Mouse (Mus musculus) spleen, adult 2 months (tissue): Measurements from ENCODE around the gene Tbx18. TPM values are rescaled to one million over a fixed set of nuclear protein-coding genes. Genes with fewer than 3 reads are reported as not detected.

Experiments used
- DNase-seq, 2 experiments: peaks; one replicate each; pipeline versions ENCODE4 v3.0.0 to v3.0.0-alpha.2; 2012 to 2021; ENCODE audit warnings: low spot score in 2 of 2, low read depth in 1 of 2
- H3K27ac ChIP-seq: fragments of 200-500 bp; 2 replicates; pipeline ENCODE4 v1.5.1; 2012; ENCODE audit warnings: low read length, inconsistent platforms; ENCODE audit not compliant: insufficient read depth
- H3K27me3 ChIP-seq: fragments of 200-500 bp; 2 replicates; pipeline ENCODE4 v1.6.1; 2012; ENCODE audit warnings: mild to moderate bottlenecking, moderate library complexity, low read length, inconsistent platforms; ENCODE audit not compliant: control insufficient read depth, insufficient read depth
- H3K36me3 ChIP-seq: fragments of 200-500 bp; 2 replicates; pipeline ENCODE4 v1.6.1; 2012; ENCODE audit warnings: mild to moderate bottlenecking, low read length, inconsistent platforms; ENCODE audit not compliant: control insufficient read depth, insufficient read depth
- H3K4me1 ChIP-seq: fragments of 200-500 bp; 2 replicates; pipeline ENCODE4 v1.6.1; 2011; ENCODE audit warnings: inconsistent platforms; ENCODE audit not compliant: control insufficient read depth, insufficient read depth, insufficient read length
- H3K4me3 ChIP-seq: fragments of 200-500 bp; 2 replicates; pipeline ENCODE4 v1.5.1; 2011; ENCODE audit warnings: mild to moderate bottlenecking, inconsistent platforms; ENCODE audit not compliant: insufficient read depth, insufficient read length; ENCODE audit errors: extremely low read depth
- CTCF ChIP-seq: fragments of 200-500 bp; IDR thresholded peaks from 2 replicates; pipeline ENCODE4 v1.5.1; 2011; ENCODE audit warnings: mild to moderate bottlenecking, inconsistent platforms; ENCODE audit not compliant: insufficient read depth, insufficient read length, insufficient replicate concordance; ENCODE audit errors: extremely low read depth
- POLR2A ChIP-seq: fragments of 200-500 bp; IDR thresholded peaks from 2 replicates; pipeline ENCODE4 v1.6.1; 2011; ENCODE audit warnings: low read depth, low read length, inconsistent platforms
- WGBS: fragments of 180-500 bp; shearing (Covaris S2); methylation state at CpG from one replicate; pipeline ENCODE4 v1.1.7; 2018; 5-methylcytosine and 5-hydroxymethylcytosine counted together
- polyA plus RNA-seq: library from polyadenylated mRNA; depleted of rRNA; stranded (reverse); fragments of >200 nt; gene quantifications from 2 replicates; pipeline ENCODE4 v1.2.3, GENCODE M21; 2012

Tbx18 gene
- polyA plus RNA-seq, 1 experiment, result not detected

DNA sequence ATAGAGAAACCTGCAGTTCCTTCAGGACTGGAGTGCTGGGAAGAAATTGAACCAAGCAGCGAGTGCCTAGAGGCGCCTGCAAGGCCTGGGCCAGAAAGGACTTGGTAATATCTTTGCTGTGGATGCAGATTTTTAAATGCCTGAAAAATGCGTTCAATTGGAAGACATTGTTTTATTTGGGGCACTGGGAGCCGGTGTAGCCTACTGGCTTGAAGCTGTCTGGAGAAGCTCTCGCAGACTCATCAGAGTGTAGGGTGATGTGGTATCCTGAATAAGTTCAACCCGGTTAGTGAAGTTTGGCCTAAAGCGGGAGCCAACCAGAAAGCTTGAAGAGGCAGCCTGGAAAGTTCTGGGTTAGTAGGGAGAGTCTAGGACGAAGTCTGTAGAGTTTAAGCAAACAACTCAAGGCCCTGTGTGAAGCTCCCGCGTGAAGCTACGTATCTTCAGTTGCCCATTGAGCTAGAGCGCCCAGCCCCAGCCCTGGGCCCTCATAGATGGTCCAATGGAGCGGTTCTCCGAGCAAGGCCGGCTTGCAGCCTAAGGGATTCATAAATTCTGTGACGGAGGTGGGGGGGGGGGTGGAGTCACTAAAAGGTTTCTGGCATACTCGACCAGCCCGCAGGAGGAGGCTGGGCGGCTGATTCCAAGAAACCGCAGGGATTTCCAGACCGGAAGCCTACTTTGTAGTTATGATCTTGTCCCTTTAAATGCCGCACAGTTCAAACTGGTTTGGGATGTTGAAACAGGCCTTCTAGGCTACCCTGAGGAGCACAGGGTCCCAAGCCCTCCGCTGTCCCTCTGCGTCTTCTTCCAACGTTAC is 1.6 kb upstream of the Tbx18 start:
- H3K4me3 ChIP-seq, result no peak overlapping the region
- no peaks in the 10 kb centered on the region for H3K36me3 ChIP-seq
- no peak overlapping the region for H3K27ac ChIP-seq
- TF ChIP-seq CTCF, result no peak
- TF ChIP-seq POLR2A, result no peak
- H3K27me3 ChIP-seq, result peaks cover 19% of the 10 kb centered on the region
- 10% methylated on average over 25 of the region's 25 CpGs for WGBS
- no peaks in the 10 kb centered on the region for H3K4me1 ChIP-seq
- no peak for DNase-seq

DNA sequence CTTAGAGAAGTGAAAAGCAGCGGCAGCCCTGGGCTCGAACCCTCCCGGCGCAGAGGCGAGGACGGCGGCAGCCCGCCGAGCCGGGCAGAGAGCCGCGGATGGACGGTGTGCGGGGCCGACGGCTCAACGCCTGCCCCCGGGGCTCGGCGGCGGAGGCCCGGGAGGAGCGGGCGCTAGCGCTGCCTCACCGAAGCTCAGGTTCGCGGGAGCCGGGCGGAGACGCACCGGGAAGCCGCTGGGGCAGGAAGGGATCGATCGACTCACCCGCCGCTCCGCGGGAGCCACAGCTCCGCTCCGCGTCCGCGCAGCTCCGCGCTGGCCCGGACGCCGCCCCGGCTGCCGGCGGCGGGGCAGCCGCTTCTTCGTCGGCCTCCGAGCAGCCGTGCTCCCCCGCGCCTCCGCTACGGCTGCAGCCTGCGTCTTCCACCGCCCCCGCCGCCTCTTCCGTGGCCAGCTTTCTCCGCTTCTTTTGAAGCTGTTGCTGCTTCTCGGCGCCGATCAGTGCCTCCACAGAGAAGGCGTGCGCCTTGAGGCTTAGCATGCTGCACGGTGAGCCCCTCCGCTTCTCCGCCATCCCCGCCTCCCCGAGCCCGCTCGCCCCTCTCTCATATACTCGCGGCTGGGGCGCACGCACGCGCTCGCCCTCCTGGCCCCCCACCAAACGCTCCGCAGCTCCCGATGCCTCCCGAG is 644 bp downstream of the Tbx18 start:
- WGBS, result 3% methylated on average over 90 of the region's 91 CpGs

DNA sequence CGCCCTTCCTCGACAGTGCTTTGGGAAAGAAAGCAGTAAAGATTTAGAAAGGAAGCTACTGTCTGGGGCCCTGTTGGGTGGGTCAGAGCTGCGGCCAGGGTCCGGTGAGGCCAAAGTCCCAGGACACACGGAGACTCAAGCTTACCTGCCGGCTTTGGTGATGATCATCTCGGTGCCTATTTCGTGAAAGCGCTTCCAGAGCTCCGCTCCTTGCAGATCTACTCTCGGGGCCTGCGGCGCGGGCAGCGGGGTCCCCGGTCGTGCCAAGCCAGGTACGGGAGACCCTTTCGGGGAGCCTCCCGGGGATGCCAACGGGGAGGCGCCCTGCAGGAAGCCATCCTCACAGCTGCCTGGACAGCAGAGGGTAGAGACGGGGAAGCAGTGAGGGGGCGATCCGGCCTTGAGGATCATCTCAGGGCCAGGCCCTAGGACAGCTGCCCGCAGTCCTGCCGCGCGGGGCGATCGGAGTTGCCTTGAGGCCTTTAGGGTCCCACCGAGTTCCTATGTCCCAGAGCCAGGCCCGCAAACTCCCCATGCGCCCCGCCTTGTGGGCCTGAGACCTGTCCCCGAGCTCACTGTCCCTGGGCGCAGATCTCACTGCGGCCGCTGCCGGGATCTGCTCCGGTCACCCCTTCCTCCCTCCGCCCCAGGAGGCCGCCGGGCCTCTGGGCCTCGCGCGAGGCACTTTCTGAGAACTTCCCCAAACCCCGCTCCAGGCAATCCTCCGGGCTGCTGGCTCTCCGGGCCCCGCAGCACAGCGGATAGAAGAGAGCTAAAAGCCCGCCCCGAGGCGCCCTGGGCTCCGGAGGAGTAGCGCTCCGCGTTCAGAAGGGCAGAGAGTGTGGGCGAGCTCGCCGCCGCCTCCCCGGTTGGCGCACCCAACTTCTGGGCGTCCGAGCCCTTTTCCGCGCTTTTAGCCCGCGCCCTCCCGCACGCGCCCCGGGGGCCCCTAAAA is 1.5 kb downstream of the Tbx18 start:
- Histone ChIP-seq H3K27ac (no peak overlapping the region), H3K27me3 (peaks cover 16% of the 10 kb centered on the region), H3K4me3 (no peak overlapping the region), H3K36me3 (no peaks in the 10 kb centered on the region), H3K4me1 (no peaks in the 10 kb centered on the region)
- TF ChIP-seq POLR2A, result no peak
- no peak for TF ChIP-seq CTCF
- WGBS, result 3% methylated on average over 75 of the region's 75 CpGs
- no peak for DNase-seq

More for the DNA sequence above, 644 bp downstream of the Tbx18 start:
- DNase-seq, result no peak
- no peaks in the 10 kb centered on the region for H3K4me1 ChIP-seq
- TF ChIP-seq CTCF (no peak), POLR2A (no peak)
- no peaks in the 10 kb centered on the region for H3K36me3 ChIP-seq
- peaks cover 19% of the 10 kb centered on the region for H3K27me3 ChIP-seq
- H3K27ac ChIP-seq, result no peak overlapping the region
- no peak overlapping the region for H3K4me3 ChIP-seq

DNA sequence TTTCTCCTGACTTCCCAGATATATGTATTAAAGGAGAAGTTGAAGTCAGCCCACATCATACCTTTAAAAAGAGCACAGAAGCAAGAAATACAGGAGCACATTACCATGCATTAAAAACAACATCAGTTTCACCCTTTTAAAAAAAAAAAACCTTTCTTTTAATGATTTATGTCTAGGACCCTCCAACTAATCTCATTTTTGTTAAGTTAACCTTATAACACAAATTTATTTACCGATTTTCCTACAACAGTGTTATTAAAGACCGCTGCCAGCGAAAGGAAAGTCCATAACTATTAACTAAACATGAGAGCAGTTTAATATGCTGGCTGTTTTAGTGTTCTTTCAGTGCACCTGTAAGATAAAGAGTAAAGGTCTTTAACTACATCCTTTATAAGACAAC is 3.0 kb downstream of the Tbx18 start:
- 27% methylated on average over 3 of the region's 3 CpGs for WGBS

DNA sequence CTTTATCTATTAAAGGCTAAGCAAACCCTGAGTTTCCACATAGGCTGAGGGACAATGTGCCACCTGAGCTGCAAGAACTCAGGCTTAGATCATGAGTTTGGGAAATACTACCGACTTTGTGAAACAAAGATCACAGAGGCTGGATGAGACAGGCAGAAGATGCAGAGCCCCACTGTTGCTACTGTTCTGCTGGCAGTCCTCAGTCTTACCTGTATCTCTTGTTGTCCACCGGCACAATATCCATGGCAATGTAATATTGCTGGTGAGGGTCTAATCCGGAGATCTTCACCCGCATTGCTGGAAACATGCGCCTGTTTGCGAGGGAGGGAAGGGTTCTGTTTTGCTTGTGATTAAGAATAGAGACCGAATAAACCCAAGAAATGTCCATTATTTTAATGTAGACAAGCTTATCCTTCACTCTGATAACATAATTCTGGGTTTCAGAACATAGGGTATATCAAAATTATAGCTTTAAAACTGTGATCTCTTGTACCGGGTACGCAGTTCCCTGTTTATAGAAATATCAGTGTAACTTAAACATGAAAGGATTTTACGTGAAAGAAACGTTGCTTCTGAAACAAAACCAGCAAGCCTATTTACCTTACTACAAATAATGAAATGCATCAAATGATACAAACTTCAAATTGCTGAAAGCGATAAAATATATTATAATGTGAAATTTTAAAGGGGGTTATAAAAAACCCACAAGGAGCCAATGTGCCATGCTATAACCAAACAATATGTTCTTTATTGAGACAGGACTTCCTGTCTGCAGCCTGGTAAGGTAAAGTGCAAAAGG is 3.7 kb downstream of the Tbx18 start:
- WGBS, result 14% methylated on average over 12 of the region's 12 CpGs
- TF ChIP-seq CTCF, result no peak
- no peak for TF ChIP-seq POLR2A
- DNase-seq, result no peak
- Histone ChIP-seq H3K27me3 (peaks cover 16% of the 10 kb centered on the region), H3K4me1 (no peaks in the 10 kb centered on the region), H3K27ac (no peak overlapping the region), H3K36me3 (no peaks in the 10 kb centered on the region), H3K4me3 (no peak overlapping the region)

More for the DNA sequence above, 3.0 kb downstream of the Tbx18 start:
- TF ChIP-seq POLR2A, result no peak
- TF ChIP-seq CTCF, result no peak
- Histone ChIP-seq H3K27me3 (peaks cover 16% of the 10 kb centered on the region), H3K4me3 (no peak overlapping the region), H3K4me1 (no peaks in the 10 kb centered on the region), H3K36me3 (no peaks in the 10 kb centered on the region), H3K27ac (no peak overlapping the region)
- DNase-seq, result no peak

DNA sequence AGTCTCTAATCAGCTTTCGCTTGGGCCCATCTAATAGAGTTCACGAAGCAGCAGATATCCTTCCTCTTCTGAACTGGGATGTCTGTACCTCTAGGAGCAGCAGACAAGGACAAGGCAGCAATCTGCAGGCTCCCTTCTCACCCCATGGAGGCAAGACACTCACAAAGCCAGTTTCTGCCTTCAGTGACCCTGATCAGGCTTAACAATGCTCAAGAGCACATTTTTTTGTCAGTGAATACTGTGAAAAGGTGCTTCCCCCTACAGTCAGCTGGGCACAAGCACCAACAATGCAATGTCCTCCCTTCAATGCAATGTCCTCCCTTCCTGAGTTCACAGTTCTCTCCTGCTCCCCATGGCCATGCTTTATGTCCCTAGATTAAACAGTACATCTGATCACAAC is 9.3 kb downstream of the Tbx18 start:
- no peaks in the 10 kb centered on the region for H3K4me1 ChIP-seq
- H3K4me3 ChIP-seq, result no peak overlapping the region
- no peaks in the 10 kb centered on the region for H3K36me3 ChIP-seq
- 67% methylated on average over 2 of the region's 2 CpGs for WGBS
- H3K27me3 ChIP-seq, result no peaks in the 10 kb centered on the region
- no peak overlapping the region for H3K27ac ChIP-seq
- TF ChIP-seq POLR2A (no peak), CTCF (no peak)
- no peak for DNase-seq
